Mouse (Mus musculus) heart, embryonic 14.5 days (tissue): ENCODE results near the gene Fubp3. TPM values are rescaled to one million over a fixed set of nuclear protein-coding genes. Genes with fewer than 3 reads are reported as not detected.

Source experiments
- ATAC-seq: fragments of 200-750 bp; cut with Nextera tagmentation; 2 replicates; pipeline ENCODE4 v1.8.0; 2017; ENCODE audit warnings: low read depth, moderate TSS enrichment; ENCODE audit not compliant: insufficient number of reproducible peaks, insufficient read depth, low FRiP score
- H3K27ac ChIP-seq, 2 experiments: fragments of 200-500 bp in 1 of 2; fragments of 300-500 bp in 1 of 2; sonication (generic) in 1 of 2; replicated peaks in 1 of 2; 2 replicates each; pipeline ENCODE4 v1.5.1; 2012 to 2014; ENCODE audit warnings: low read depth in 2 of 2, low read length in 2 of 2, control low read depth in 1 of 2, mild to moderate bottlenecking in 1 of 2, mixed read lengths in 1 of 2; ENCODE audit not compliant: control insufficient read depth in 1 of 2, insufficient read depth in 1 of 2
- H3K27me3 ChIP-seq: fragments of 300-500 bp; sonication (generic); 2 replicates; pipeline ENCODE4 v1.6.1; 2014; ENCODE audit warnings: mild to moderate bottlenecking, low read length, control low read depth; ENCODE audit not compliant: control insufficient read depth, insufficient read depth
- H3K36me3 ChIP-seq: fragments of 300-500 bp; sonication (generic); 2 replicates; pipeline ENCODE4 v1.6.1; 2014; ENCODE audit warnings: mild to moderate bottlenecking, control low read depth, low read length, mixed read lengths; ENCODE audit not compliant: control insufficient read depth, insufficient read depth
- H3K4me1 ChIP-seq, 2 experiments: fragments of 200-500 bp in 1 of 2; fragments of 300-500 bp in 1 of 2; sonication (generic) in 1 of 2; 2 replicates each; pipeline ENCODE4 v1.6.1; 2012 to 2014; ENCODE audit warnings: low read length in 2 of 2, control low read depth in 1 of 2, mixed read lengths in 1 of 2; ENCODE audit not compliant: control insufficient read depth in 2 of 2, insufficient read depth in 2 of 2
- H3K4me2 ChIP-seq: fragments of 300-500 bp; sonication (generic); 2 replicates; pipeline ENCODE4 v1.6.1; 2014; ENCODE audit warnings: mild to moderate bottlenecking, low read length
- H3K4me3 ChIP-seq, 2 experiments: fragments of 200-500 bp in 1 of 2; fragments of 300-500 bp in 1 of 2; sonication (generic) in 1 of 2; 2 replicates each; pipeline ENCODE4 v1.5.1; 2012 to 2014; ENCODE audit warnings: low read length in 2 of 2, mild to moderate bottlenecking in 2 of 2, control low read depth in 1 of 2, low read depth in 1 of 2, moderate library complexity in 1 of 2; ENCODE audit not compliant: control insufficient read depth in 1 of 2, insufficient read depth in 1 of 2
- H3K9ac ChIP-seq: fragments of 300-500 bp; sonication (generic); 2 replicates; pipeline ENCODE4 v1.6.1; 2014; ENCODE audit warnings: mild to moderate bottlenecking, low read length
- H3K9me3 ChIP-seq: fragments of 300-500 bp; sonication (generic); 2 replicates; pipeline ENCODE4 v1.6.1; 2016; ENCODE audit warnings: low read length, control low read depth; ENCODE audit not compliant: control insufficient read depth
- WGBS: fragments of 180-500 bp; shearing (Covaris S2); extraction: QIAGEN DNeasy Blood & Tissue Kit; methylation state at CpG from one replicate; pipeline ENCODE4 v1.1.7; 2014; 5-methylcytosine and 5-hydroxymethylcytosine counted together
- microRNA-seq: library from miRNA; unstranded; fragments of <30 nt; microRNA quantifications from one replicate; pipeline ENCODE4, GENCODE M21; 2016
- polyA plus RNA-seq: library from polyadenylated mRNA; unstranded; fragments of >200 nt; fragmentation: Nextera tagmentation; extraction: Ambion mirVana; gene quantifications from 2 replicates; pipeline ENCODE4 v1.2.1, GENCODE M21; 2014

Gene Fubp3
- polyA plus RNA-seq, 1 experiment from 2014 or later, result 46.1 TPM

DNA sequence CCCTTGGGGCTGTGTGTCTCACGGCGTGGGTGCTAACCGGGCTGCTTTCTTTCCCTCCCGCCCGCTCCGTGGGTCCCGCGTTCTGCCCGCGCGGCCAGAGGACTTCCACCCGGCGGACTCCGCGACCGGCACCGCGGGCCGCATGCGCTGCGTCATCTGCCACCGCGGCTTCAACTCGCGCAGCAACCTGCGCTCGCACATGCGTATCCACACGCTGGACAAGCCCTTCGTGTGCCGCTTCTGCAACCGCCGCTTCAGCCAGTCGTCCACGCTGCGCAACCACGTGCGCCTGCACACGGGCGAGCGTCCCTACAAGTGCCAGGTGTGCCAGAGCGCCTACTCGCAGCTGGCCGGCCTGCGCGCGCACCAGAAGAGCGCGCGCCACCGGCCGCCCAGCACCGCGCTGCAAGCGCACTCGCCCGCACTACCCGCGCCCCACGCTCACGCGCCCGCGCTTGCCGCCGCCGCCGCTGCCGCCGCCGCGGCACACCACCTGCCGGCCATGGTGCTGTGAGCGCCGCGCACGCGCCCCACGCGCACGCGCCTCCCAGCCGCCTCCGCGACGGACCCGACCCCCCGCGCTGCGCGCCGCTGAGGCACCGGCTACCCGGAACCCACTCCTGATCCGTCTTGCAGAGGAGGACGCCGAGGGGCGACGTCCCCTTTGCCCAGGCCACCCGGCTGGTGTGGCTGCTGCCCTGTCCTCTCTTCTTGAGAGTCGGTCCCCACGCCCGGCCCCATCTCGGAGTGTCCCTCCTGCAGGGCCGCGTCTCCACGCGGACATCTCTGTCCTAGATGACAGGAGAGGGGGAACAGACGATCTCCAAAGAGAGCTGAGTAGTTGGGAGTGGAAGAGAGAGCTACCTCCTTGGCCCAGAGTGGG, 81.8 kb downstream of the Fubp3 start:
- peaks cover 82% of the 10 kb centered on the region for H3K27me3 ChIP-seq
- no peaks in the 10 kb centered on the region for H3K36me3 ChIP-seq
- ATAC-seq, result no peak
- peak overlapping the region; percentile 56 to 61 for H3K4me3 ChIP-seq
- no peak overlapping the region for H3K27ac ChIP-seq
- no peaks in the 10 kb centered on the region for H3K9me3 ChIP-seq
- peak overlapping the region; percentile 59; the same call in 1 of the 2 replicates for H3K9ac ChIP-seq
- H3K4me2 ChIP-seq, result peak overlapping the region; percentile 98
- WGBS, result under 1% methylated on average over 82 of the region's 109 CpGs
- 0 out of 4 replicates have a peak, but pooled peaks cover 0 to 9% of the 10 kb centered on the region in 2 experiments for H3K4me1 ChIP-seq

DNA sequence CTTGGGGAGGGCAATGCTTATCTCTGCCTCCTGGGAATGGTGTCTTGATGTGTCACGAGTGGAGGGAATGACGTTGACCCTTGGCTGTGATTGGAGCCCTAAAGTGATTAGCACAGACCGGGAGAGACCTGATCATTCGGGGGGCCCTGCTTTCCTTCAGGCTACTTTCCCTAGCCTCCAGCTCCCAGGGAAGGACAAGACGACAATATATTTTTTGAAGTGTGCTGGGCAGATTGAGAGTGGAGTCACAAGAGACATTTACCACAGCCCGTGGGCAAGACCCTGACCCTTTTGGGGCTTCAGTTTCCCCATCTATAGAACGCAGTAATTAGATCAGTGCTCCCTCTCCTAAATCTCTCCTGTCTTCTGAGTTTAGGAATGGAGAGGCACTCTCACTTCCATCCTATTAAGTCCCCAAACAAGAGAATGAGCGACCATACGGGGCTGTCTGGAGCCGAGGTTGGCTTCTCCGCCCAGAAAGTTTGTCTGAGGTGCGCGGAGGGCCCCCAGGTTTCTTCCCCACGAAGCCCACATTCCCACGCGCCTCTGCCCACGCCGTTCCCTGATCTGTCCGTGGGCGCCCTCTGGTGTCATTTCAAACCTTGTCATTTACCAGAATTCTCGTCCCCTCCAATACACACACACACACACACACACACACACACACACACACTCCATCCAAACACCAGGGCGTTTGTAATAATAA, 82.6 kb downstream of the Fubp3 start:
- 7% methylated on average over 22 of the region's 22 CpGs for WGBS
- no peaks in the 10 kb centered on the region for H3K9me3 ChIP-seq
- no peaks in the 10 kb centered on the region for H3K36me3 ChIP-seq
- H3K27ac ChIP-seq, result no peak overlapping the region
- H3K4me2 ChIP-seq, result peak overlapping the region; percentile 98
- peaks cover 74% of the 10 kb centered on the region for H3K27me3 ChIP-seq
- H3K4me1 ChIP-seq, result 0 out of 4 replicates have a peak, but pooled peaks cover 0 to 9% of the 10 kb centered on the region in 2 experiments
- ATAC-seq, result no peak
- H3K4me3 ChIP-seq, result peak overlapping the region; percentile 56 to 61
- H3K9ac ChIP-seq, result no peak overlapping the region

DNA sequence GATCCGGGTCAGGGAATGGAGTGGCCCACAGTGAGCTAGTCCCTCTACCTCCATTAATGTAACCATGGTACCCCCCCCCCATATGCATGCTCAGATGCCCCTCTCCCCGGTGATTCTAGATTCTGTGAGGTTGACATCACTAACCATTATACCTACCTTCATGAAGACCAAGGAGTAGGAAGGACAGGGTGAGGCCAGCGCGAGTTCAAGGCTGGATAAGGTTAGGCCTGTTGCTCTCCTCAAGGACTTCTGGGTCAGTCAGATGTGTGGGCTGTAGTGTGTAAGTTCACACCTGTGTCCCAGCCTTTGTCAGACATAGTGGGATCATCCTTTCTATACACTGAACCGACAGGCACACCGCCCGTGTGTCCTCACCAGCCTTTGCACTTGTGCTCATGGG, 83.9 kb downstream of the Fubp3 start:
- H3K27me3 ChIP-seq, result peaks cover 62% of the 10 kb centered on the region
- H3K9ac ChIP-seq, result no peak overlapping the region
- WGBS, result 78% methylated on average over 7 of the region's 7 CpGs
- H3K4me1 ChIP-seq, result 0 out of 4 replicates have a peak, but pooled peaks cover 0 to 9% of the 10 kb centered on the region in 2 experiments
- H3K4me3 ChIP-seq, result no peak overlapping the region
- H3K9me3 ChIP-seq, result no peaks in the 10 kb centered on the region
- H3K36me3 ChIP-seq, result no peaks in the 10 kb centered on the region
- no peak for ATAC-seq
- H3K27ac ChIP-seq, result no peak overlapping the region
- no peak overlapping the region for H3K4me2 ChIP-seq

DNA sequence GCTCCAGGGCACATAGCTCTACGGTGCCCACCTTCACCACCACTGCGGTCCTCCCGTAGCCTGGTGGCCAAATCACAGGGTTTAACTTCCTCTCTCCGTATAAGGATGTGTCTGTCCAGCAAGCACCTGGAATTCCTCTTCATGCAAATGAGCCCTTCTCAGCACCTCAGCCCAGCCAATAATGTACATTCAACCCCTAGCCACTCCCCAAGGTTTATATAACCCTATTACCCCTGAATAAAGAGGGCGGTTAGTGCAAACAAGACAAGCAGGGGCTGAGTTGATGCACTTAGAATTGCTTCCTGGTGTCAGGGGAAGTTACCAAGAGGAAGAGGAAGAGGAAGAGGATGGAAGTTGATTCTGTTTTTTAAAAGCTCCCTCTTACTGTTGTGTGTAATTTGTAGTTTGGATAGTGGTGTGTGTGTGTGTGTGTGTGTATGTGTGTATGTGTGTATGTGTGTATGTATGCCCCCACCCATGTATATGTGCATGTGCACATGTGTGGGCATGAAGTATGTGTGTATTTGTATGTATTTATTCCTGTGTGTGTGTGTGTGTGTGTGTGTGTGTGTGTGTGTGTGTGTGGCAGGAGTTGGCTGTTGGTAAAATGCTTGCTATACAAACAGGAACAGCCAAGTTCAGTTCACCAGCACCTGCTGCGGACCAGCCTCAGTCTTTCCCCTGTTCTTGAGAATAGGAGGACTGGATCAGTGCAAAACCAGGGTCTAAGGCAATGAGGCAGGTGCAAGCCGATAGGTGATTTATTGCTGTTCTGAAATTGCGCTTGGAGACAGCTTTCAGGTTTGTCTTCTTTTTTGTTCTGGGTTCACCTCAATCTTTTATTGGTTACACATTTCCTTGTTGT, 90.7 kb downstream of the Fubp3 start:
- H3K9ac ChIP-seq, result no peak overlapping the region
- H3K9me3 ChIP-seq, result no peaks in the 10 kb centered on the region
- 71% methylated on average over 8 of the region's 8 CpGs for WGBS
- H3K36me3 ChIP-seq, result no peaks in the 10 kb centered on the region
- no peaks in the 10 kb centered on the region for H3K4me1 ChIP-seq
- no peak for ATAC-seq
- H3K4me3 ChIP-seq, result no peak overlapping the region
- no peak overlapping the region for H3K4me2 ChIP-seq
- H3K27me3 ChIP-seq, result peaks cover 6% of the 10 kb centered on the region
- H3K27ac ChIP-seq, result no peak overlapping the region

DNA sequence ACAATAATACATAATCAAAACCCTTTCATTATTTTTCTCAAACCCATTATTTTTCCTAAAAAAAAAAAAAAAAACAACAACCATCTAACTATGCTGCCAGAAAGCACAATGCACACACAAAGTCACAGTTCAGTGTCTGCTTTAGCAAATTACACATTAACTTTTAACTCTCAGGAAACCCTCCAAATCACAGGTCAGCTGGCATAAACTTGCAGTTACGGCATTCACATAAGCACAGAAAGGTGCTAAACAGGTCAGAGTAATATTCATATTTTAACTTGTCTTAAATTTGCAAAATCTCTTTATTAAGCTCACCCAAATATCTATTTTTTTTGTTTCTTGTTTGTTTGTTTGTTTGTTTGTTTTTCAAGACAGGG, 91.3 kb downstream of the Fubp3 start:
- Histone ChIP-seq H3K27ac (no peak overlapping the region), H3K4me2 (no peak overlapping the region), H3K36me3 (no peaks in the 10 kb centered on the region), H3K9ac (no peak overlapping the region), H3K27me3 (peaks cover 6% of the 10 kb centered on the region), H3K4me3 (no peak overlapping the region), H3K4me1 (no peaks in the 10 kb centered on the region), H3K9me3 (no peaks in the 10 kb centered on the region)
- WGBS, result 83% methylated on average over 1 of the region's 1 CpGs
- ATAC-seq, result no peak

Small RNAs within 50 kb of the gene (microRNA-seq; reads per million reads assigned to microRNA genes)
- gene Mir6998, result 1.1 reads per million

Other genes starting within 250 kb of the Fubp3 start
- gene Ass1, start 102.4 kb upstream of the Fubp3 start, polyA plus RNA-seq, result 8.5 and 10.0 TPM in 2 replicates
- not detected in 2 replicates for gene Prdm12, start 67.4 kb downstream of the Fubp3 start, polyA plus RNA-seq
- 30.7 and 32.9 TPM in 2 replicates for gene Exosc2, start 98.1 kb downstream of the Fubp3 start, polyA plus RNA-seq
- gene Abl1, start 115.7 kb downstream of the Fubp3 start, polyA plus RNA-seq, result 27.8 and 28.9 TPM in 2 replicates
- 0.08 TPM in 1 of 2 replicates, not detected in the other for gene Qrfp, start 237.9 kb downstream of the Fubp3 start, polyA plus RNA-seq